Mouse (Mus musculus) kidney, adult 8-10 months (tissue): Measurements from ENCODE around the gene BC029722.
A peak's percentile ranks its signal among the peaks of the same experiment; 100 is the strongest.

Source experiments
- DNase-seq, 2 experiments: peaks; one replicate each; pipeline ENCODE4 v3.0.0; 2022

Gene BC029722

DNA sequence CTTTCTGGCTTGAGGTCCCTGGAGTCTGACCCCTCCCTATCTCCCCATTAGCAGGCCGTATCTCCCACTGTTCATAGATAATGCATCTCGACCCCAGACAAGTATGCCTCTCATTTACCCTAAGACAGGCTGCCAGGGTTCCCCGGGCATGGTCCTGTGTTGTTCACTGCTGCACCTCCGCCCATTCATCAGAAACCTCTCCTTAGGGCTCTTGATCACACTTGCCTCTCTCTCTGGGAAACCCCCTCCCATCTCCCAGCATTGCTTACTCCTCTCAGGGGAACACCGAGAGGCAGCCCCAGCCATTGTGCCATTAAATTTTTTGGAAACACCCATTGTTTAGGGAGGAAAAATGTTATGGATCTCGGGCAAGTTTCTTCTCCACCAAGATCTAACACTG, 41.2 kb downstream of the BC029722 start:
- no peak for DNase-seq

DNA sequence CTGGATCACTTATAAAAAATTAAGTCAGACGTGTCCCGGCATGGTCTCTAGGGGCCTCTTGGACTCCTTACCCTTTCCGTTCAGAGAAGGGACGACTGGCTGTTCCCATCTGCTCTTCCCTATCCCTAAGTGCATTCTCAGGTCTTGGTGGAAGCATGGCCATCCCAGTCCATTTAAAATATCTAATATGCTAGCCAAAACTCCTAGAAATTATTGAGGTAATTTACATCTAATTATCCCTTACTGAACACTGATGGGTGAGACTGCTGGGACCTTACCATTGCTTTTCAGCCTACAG, 41.6 kb downstream of the BC029722 start:
- no peak for DNase-seq

DNA sequence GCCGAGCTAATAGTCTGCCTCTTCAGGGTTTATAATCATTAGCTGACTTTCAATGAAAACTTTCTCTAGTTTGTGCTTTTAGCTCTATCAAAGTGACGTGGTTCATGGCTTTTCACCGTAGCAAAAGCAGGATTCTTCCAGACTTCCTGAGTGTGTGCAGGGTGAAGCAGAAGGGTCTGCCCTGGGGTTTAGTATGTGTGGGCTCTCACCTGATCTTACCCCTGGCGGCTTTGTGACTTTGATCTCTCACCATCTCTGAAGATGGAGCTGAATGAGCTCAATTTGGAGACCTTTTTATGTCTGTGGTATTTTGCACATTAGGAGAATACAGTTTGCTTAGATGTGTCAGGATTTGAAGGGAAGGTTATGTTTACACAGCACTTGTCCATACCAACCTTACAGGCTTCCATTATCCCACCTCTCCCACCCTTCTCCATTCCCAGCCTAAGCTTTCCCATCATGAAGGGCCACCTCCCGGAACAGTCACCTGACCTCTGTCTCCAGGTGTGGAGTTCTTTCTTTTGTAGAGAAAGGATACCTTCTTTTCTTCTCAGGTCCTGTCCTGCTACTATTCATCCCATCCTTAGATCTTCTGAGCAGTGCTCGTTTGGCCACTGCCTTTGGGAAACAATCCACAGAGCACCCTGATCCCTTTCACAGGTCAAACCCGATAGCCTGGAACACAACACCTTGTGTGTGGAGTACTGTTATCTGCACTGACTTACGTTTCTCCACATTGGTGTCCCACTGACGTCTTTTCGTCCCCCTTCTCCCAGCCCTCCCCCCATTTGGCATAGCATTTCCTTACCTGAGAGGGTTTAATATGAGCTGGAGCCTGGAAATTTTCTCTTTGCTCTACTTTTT, 42.2 kb downstream of the BC029722 start:
- DNase-seq, result no peak

DNA sequence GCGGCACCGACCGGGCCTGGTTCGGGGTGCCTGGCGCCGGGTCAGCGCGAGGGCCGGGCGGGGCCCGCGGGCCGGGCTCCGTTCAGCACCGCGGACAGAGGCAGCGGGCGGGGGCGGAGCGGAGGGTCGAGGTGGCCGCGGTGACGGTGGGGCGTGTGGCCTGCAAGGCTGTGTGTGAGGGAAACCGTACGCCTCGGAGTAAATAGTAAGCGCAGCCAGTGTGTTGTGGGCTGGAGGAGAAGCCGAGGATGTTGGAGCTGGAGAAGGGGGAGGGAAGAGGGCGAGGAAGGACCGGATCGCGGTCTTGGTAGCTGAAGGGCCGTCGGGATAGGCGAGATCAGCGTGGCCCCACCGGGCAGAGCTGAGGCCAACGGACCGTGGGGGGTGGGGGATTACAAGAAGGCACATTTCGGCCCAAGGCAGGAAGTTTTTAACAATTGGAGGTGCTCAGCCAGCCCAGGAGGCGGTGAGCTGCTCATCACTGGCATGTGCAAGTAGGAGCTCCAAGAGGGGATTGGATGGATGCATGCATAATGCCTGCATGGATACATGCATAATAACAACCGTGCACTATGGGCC, 43.5 kb downstream of the BC029722 start:
- peak in 1 of 2 experiments; percentile 31 for DNase-seq

DNA sequence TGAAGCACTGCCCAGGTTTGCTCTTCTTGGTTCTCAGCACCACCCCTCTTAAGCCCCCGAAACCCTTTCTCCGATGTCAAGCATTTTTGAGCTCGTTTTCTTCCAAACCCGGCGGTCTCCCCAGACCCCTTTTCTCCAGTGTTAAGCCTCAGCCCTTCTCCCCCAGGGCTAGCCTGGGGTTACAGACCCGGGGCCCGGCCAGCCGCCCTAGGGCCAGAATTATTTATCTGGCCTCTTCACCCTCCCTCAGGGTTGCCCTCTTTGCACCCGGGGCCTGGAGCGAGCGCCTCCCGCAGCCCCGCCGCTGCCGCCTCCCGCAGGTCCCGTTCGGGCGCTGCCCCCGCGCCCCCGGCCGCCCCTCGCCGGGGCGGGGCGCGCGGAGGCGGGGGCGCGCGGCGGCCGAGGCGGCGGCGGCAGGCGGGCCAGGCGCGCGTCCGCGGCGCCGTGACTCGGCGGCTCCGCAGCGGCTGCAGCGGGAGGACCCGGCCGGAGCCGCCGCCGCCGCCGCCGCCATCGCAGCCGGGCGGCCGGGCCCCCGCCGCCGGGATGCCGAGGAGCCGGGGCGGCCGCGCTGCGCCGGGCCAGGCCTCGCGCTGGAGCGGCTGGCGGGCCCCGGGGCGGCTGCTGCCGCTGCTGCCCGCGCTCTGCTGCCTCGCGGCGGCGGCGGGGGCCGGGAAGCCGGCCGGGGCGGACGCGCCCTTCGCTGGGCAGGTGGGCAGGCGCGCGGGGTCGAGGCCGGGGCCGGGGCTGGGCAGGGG, 44.1 kb downstream of the BC029722 start, which contains the start of gene Mmp24:
Gene Mmp24 (plus strand): TSS at position 416 of the 758 bp plus-strand sequence.
- DNase-seq, result no peak

DNA sequence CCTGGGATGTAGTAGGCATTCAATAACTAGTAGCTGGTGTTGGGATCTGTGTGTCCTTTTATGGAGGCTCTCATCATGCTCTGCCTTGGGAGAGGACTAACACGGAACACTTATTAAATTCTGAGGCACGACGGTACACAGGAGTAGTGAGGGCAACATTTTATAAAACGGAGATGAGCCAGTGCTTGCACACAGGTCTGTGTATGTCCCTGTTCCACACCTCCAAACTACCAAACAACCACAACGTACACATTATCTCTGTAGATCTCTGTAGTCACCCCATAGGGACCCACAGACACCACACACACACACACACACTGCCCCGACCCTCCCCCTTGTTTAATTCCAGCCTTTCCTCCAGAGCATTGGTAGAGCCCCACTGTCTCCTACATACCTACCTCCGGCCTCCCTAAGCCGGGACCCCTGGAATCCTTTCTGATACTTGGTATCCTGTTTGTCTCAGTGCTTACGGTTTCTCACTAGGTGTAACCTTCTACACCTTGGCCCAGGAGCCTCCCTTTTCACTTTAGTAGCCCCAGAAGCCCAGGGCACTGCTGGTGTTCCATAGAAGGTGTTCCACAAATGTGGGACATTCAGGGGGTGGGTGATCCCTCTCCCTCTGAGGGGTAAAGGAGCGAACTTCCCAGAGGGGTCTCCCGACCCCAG, 44.8 kb downstream of the BC029722 start:
- DNase-seq, result no peak

DNA sequence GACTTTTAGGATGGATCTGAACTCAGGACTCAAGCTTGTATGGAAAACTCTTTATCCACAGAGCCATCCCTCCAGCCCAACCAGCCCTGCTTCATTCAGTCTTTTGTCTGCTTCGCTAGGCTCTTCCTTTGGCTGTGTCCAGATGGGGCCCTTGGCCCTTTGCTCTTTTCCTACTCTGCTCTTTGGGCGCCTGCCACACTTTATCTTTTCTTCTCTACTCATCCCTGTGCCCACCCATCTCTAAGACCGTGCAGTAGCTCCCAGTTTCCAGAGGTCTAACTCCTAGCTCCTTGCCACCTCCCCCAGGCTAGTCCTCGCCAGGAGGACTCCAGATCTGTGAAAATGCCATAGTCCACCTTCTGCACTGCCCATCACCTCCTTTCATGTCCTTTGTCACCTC, 45.6 kb downstream of the BC029722 start:
- no peak for DNase-seq
